Mouse (Mus musculus) bone marrow macrophage, adult 2 months (primary cell): Measurements from ENCODE around the gene 1700025G04Rik.

Source experiments
- CTCF ChIP-seq: IDR thresholded peaks from 2 replicates; pipeline ENCODE4 v1.5.1; 2012; ENCODE audit warnings: low read depth, mild to moderate bottlenecking, low read length, moderate library complexity
- POLR2A ChIP-seq: IDR thresholded peaks from 2 replicates; pipeline ENCODE4 v1.6.1; 2012; ENCODE audit warnings: mild to moderate bottlenecking, low read depth, low read length, borderline replicate concordance

DNA sequence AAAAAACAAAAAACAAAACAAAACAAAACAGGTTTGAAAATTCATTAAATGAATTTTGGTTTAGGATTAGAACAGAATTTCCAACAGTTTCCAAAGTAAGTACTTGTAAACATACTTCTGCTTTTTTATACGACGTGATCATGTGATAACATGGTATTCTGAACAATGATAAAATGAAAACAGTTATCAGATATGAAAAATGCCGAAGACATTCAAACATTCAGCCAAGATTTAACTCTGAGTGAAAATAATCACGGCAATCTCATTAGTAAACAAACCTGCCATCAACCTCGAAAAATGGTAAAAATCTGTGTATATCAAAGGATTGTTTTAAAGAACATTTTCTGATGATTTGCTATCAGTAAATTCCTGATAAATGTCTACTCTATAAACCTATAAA lies 69.9 kb downstream of the 1700025G04Rik start:
- TF ChIP-seq CTCF, result no peak
- TF ChIP-seq POLR2A, result no peak
